Mouse (Mus musculus) embryo, embryonic 10.5 days (tissue): ENCODE data around the gene Thumpd3.

Experiments
- DNase-seq: peaks from one replicate; pipeline ENCODE4 v3.0.0-alpha.2; 2015; ENCODE audit warnings: low spot score

The Thumpd3 gene

DNA sequence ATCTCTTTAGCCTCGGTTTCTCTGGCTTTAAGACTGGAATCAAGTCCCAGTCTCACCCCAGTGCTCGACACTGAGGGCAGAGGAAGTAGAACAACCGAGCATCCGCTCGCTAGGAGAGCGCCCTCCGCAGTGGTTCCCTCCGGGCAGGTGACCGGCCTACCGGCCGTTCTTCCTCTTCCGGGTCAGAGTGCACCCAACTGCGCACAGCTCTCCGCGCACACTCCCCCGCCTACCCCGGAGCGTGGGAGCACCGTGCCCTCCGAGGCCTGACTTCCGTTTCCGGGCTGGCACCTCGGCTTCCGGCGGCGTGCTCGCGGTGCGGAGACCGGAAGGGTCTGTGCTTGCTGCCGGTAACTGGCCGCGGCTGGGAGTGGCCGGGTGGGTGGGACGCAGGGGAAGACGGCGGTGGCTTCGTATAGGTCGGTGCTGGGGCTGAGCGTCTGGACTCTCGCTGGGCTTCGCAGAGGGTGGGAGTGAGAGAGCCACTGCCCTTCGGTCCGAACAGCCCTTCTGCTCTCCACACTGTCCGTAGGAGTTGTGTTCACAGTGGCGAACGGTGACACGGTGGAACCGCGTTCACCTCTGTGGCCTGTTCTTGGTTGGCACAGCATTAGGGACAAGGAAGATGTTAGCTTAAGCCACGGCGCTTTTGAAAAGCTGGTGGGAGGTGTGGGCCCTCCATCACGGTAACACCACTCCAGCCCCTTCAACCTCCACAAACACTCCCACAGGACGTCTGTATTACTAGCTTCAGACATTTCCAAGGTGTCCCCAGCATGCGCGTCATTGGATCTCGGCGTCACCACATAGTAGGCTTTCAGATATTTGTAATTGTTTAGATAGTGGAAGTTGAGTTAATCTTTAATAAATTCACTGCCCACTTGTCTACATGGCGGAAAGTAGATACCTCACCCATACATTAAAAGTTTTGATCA is at the start of gene Thumpd3:
Gene Thumpd3, plus strand, starts transcription at position 185 of the 935 bp plus-strand sequence.
- DNase-seq: peak; percentile 99

DNA sequence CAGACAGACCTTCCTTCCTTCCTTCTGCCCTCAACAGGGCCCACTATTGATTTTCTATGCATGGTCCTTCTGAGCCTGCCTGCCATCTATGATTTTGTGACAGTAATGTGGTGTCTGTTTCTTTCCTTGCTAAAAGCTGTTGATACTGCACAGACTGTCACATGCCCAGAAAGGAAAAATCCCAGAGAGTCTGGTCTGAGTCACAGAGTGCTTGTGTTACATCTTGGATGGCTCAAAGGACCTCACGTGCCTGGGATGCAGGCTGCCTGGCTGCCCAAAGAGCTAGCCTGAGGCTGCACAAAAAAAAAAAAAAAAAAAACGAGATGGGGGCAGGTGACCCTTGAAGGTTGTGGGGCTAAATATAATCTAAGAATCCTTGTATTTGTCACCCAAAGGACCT is 46.8 kb upstream of the Thumpd3 start:
- no peak for DNase-seq

DNA sequence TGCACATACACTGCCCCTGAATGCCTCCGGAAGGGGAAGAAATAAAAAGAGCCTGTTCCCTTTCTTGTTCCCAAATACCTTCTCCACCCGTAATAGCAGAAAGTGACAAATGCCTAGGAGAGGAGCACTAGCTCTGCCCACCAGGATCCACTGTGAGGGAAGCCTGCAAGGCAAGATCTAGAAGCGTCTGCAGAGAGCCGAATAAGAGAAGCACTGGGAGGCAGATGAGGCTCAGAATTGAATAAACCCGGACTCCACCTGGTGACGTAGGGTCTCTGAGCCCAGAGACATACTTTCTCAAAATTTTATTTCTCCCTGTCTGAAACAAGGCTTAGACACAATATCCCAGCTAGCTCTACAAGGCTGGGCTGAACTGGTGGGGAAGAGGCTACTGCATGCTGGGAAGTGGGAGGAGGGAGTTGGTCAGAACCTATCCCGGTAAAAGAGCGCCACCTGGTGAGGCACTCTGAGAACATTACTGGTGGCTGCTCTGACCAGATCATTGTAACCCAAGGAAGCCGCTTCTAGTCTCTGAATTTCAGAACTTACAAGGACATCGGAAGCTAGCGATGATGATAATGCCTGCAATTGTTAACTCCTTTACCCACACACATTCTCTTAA is 45.2 kb upstream of the Thumpd3 start:
- DNase-seq: peak; percentile 96

DNA sequence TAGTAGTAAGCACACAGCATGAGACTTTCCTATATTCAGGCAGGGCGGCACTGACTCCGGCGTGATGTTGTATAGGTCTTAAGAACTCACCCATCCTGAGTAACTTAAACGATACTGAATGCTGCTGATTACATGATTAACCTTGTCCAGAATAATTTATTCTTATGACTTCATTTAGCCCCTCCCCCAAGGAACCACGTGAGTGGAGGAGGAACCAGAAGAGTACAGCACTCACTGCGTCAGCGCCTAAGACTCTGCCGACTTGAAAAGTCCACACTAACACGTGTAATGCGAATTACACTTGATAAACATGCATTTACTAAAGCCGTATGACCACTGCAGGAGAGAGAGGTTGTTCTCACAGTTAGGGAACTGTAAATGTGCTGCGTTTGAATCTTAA is 44.3 kb upstream of the Thumpd3 start:
- DNase-seq: no peak

DNA sequence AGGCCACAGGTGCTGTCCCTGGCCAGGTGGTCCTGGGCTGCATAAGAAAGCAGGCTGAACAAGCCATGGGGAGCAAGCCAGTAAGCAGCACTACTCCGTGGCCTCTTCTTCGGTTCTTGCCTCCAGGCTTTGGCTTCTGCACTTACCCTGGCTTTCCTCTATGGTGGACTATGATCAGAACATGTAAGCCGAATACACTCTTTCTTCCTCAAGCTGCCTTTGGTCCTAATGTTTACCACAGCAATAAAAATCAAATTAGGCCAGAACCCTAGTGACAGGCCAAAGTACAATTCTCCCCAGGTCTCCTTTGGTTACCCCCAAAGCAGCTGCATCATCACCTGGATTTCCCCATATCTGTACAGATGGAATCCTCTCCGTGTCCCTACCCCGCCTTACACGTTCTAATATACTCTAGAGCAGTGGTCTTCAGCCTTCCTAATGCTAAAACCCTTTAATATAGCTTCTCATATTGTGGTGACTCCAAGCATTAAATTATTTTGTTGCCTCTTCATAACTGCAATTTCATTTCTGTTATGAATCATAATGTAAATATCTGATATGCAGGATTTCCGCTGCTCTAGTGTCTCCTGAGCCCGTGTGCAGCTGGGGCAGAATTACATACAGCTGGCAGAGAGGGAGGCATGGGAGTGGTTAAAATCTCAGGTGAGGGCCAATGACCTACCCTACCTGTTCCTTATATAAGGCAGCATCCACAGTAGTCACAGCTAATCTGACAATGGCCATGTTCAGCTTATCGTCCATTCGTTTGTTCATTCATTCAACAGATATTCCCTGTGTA is 42.5 kb upstream of the Thumpd3 start:
- DNase-seq: no peak

DNA sequence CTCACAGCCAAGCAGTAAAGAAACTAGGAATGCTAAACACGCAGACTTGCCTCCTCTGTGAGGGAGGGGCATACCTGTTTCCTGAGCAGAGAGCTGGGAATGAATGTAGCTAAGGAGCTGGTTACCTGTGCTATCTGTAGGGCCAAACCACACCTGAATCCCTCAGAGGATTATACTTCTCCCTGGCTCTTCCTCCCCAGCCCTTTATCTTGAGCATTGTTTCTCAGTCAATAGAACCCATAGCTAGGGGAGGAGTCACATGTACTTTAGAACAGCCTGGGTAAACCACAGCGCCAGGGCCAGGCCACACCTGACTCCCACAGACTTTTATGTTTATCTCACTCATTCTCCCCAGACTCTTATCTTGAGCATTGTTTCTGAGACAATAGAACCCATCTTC is 39.2 kb upstream of the Thumpd3 start:
- no peak for DNase-seq

DNA sequence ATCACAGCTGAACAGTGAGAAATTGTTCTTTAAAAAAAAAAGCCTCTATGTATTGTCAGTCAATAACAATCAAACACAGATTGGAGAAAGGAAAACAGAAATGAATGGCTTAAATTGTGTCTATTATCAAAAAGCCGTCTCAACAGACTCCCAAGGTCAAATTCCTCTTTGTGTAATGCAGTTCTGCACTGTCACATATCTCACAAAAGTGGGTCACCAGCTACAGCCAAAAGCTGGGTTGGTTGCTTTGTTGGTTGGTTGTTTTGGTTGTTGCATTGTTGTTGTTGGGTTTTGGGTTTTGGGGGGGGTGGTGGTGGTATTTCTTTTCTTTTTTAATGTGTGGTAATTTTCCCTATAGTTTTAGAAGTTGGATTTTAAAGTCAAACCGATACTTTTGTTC is 34.1 kb upstream of the Thumpd3 start:
- DNase-seq: no peak

DNA sequence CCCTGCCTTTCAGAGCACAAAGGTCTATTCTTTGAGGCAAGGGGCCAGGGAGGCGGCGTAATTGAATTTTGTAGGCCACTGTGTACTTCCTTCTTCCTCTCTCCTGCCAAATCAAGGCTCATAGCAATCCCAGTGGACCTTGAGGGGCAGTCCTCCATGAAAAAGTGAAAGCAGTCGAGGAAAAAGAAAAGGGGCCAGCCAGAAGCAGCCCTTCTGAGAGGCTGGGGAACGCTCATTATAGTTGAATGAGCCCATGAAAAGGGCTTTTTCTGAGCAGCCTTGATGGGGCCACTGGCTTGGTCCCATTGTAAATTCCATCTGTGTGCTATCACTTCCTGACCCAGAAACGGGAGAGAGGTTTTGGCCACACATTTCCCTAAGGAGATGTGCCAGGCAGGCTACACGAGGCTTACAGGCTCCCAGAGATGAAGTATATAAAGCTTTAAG is 33.5 kb upstream of the Thumpd3 start:
- peak; percentile 76 for DNase-seq

DNA sequence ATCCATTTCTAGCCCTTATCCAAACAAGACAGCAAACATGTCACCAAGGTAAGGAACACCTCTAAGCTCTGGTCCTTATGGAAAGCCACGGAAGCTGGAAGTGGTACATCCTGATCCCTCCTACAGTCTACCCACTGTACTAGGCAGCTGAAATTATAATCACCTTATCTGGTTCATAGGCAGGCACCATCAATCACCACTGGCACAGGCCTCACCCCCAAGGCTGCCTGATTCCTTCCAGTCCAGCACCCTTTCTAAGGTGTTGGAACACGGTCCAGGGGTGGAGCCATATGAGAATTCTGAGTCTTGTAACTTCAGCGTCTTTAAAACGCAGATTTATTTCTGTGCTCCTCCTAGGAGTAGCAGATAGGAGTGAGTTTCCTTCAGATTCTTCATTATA is 32.5 kb upstream of the Thumpd3 start:
- DNase-seq: no peak

DNA sequence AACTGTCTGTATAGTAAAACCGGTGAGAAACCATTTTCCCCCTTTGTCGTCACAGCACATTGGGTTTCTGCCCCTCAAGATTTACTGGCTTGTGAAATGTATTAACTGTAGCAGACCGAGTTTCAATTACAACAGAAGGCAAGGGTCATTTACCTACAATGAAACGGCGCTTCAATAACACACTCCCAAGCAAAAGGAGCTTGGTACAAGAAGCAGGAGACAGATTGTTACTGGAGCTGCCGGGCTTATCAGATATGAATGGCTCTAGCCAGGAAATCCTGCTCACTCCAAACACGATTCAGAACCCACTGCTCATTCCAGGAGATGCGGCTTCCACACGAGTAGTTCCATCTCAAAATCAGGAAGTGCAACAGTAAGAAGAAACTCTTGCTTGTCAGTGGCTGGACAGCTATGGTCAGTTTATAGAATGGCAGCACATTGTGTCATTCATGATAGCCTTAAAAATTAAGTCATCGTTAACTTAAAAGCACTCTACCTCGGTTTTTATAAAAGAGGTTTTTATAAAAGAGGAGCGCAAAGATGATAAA is 28.5 kb upstream of the Thumpd3 start:
- no peak for DNase-seq

DNA sequence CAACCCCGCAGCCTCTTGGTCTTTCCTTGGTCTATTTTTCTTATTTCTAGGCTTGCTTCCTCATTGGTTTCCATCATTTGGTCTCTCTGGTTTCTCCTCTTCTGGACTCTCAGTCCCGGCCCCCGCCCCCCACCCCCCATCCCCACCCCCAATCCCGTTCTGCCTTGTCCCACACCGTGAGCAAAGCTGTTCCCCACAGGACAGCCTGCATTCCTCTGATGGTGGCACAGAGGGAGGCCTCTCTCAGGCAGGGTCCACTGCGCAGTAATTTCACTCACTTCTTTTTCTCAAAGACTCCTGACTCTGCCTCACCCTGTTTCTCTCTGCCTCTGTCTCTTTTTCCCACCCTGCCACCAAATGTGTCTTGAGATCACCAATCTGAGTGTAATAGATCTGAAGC is 27.9 kb upstream of the Thumpd3 start:
- no peak for DNase-seq

DNA sequence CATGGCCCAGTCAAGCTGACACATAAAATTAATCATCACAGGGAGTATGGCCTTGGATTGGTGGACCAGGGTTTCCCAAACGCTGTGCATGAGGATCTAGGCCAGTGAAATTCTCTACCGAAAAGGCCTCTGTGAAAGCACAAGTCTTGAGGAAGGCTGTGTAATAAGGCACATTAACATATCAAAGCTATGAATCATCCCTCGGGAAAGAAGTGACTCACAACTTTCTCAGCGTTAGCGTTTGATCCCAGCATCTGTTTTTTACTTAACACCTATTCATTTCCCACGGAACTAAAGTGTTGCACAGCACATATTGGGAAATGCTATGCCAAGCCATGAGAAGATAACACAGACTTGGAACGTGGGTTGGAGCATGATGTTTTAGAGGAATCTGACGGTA is 21.2 kb upstream of the Thumpd3 start:
- no peak for DNase-seq

DNA sequence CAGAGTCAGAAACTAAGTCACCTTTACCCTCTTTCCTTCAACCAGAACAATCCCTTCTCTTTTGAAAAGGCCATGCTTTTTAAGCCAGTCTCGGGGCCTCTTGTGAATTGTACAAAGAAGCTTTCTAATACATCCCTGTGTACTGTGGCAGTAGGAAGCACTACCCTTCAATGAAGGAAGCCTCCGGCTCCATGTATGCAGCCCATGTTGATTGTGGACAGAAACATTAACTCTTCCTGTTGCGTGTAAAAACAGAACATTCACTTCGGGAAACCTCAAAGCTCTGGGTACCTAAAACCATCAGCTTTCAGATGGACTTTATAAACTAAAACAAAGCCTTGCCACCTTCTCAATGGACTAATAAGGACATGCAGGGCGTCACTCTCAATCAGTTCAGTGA is 20.3 kb upstream of the Thumpd3 start:
- DNase-seq: no peak

DNA sequence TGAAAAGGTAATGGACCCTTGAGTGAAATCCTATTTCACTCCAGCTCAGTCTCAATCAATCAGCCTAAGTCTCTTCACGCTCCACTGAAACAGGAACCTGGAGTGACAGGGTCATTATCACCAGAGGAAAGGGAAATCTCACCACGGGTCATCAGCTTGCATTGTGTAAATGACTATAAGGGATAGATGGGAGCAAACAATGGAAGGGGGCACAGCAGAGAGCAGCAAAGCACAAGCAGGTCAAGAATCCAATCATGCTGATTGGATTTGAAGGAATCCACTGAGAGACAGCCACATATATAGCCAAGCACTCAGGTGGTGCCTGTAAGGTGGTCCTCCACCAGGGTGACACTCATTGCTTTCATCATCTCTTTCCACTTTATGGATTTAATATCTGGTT is 18.6 kb upstream of the Thumpd3 start:
- peak; percentile 79 for DNase-seq

DNA sequence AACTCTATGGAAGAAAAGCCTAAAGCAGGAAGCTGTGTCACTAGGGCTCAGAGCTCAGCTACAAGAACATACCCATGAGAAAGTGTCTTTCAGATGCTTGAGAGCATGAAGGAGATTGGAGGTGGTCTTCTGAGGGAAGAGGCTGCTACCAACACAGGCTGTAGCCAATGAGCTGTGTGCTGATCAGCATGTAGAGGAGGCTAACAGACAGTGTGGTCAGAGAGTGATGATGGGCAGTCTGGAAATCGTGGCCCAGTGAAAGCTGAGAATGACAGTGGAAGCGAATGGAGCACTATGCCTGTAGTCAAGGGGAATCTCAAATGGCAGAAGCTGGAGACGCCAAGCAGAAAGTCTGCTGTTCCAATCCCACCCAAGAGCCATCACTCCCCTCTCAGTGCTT is 17.0 kb upstream of the Thumpd3 start:
- DNase-seq: no peak

DNA sequence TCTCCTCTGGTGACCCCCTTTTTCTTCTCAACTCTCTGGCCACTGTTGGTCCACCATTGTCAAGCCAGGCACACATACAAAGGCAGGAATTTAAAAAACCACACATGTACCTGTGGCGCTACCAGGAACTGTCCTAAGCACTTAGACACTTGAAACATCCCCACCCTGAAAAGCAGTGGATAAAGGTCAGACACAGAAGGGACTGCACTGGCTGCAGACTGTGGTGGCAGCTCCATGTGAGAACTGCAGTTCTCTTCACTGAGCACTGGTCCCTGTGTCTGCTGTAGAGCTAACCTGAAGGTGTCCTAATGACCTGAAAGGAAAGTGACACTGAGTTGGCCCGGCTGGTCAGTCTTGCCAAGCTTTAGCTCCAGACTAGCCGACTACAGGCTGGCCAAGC is 15.5 kb upstream of the Thumpd3 start:
- no peak for DNase-seq

DNA sequence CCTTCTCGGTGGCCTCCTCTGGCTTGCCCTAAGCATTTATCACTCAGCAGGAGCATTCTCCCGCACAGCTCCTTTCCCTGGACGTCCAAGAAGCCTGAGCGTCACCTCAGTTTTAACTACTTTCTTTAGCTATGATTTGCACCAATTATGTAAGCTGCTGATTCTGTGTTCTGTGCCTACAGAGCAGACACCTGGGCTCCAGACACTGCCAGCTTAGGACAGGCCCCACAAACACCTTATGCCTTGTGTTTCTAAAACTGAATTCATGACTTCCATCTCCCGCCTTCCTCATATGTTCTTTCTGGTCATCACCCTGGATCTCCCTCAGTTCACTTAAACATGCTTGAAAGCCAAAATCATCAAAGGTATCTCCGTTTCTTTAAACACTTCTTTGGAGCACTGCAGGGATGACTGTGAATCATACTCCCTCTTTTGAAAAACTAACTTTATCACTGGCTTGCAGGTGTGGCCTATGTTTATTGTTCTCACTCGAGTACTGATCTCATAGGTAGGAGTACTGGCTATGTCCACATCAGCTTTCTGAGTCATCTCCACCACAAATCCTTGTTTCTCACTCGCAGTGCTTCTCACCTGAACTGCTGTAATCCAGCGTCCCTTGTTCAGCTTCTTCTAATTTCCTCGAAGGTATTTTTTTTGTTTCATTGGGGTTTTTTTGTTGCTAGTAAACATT is 14.9 kb upstream of the Thumpd3 start:
- DNase-seq: no peak

DNA sequence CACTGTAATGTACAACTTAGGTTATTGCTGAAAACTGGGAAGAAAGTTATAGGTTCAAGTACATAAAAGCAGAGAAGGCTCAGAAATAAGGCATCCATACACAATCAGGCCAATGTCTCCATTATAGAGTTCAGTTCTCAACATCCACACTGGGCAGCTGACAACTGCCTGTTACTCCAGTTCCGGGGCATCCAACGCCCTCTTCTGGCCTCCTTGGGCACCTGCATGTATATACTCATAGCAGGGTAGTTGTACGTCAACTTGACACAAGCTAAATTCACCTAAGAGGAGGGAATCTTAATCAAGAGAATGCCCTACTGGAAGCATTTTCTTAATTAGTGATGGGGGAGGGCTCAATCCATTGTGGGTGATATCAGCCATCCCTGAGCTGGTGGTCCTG is 13.9 kb upstream of the Thumpd3 start:
- DNase-seq: no peak

DNA sequence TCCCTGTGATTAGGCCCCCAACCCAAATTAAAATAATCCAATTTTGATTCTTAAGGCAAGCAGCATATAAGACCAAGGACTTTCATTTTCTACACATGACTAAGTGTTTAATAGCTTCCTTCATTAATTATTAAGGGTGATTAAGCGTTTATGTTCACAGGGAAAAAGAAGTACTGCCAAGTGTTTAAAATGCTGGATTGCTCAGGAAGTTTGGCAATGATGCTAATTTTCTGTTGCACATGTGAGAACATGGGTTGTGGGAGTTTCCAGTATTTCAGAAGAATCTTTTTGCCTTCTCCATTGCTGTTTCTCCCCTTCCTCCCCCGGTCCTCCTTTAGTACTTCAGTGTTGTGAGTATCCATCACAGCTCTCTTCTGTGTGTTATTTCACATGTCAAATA is 12.8 kb upstream of the Thumpd3 start:
- DNase-seq: no peak

DNA sequence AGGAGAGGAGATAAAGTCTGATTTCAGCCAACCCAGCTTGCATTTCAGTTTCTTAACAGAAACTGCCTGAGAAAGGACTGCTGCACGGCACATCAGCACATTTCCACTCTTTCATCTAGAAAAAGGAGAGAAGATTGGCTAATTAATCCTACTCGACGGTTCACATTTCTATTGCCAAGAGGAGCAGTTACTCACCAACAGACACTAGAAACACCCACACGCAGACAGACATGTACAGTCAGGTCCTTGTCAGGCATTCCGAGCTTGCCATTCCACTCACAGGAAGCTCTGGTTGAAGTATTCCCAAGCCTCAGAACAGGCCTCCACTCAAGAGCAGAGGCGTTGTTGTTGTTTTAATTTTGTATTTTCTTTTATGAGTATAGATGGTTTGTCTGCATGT is 11.6 kb upstream of the Thumpd3 start:
- no peak for DNase-seq

DNA sequence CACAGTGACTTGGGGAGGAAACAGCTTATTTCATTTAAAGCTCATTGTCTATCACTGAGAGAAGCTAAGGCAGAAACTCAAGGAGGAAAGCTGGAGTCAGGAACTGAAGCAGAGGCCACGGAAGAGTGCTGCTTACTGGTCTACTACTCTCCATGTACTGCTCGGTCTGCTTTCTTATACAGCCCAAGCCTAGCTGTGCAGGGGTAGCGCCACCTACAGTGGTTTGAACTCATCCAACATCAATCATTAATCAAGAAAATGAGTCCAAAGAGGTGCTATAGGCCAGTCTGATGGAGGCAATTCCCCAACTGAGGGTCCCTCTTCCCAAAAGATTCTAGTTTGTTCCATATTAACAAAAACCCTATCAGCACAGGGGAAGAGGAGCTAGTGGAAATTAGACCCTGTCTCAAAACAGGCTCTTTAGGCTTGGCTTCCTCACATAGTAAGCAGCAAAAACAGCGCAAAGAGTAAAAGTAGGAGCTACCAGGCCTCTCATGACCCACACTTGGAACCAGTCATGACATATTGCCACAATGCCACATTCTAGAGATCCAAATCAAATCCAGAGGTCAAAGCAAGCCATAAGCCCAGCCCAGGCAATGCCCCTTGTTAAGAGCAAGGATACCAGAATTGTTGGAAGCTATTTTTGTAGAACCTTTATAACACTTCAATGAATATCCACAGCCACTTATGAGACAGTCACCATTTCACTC is 9.4 kb upstream of the Thumpd3 start:
- no peak for DNase-seq
